ENCODE assay signal across 21 mouse cellular contexts in genomic region chr1:164019789-164020188, GRCm38 (mm10). TPM values are rescaled to one million over a fixed set of nuclear protein-coding genes. Genes with fewer than 3 reads are reported as not detected.
"Had no signal": no experiment of that assay in that cellular context is flagged by ENCODE, and none has a peak within 500 bp of the region (broad histone marks: within the 10 kb centered on the region; RNA-seq: fewer than 3 reads in every experiment).

No protein-coding gene starts in this region.

- H3K4me1 ChIP-seq: limb, embryonic 15.5 days; liver, embryonic 12.5 days; neural tube, embryonic 15.5 days; stomach, embryonic 15.5 days had no signal

- H3K4me2 ChIP-seq: limb, embryonic 15.5 days; liver, embryonic 12.5 days; lung, embryonic 14.5 days; midbrain, embryonic 12.5 days; neural tube, embryonic 15.5 days; stomach, embryonic 15.5 days had no signal

- H3K27ac ChIP-seq: kidney, postnatal 0 days; limb, embryonic 15.5 days; liver, embryonic 12.5 days; midbrain, embryonic 12.5 days; neural tube, embryonic 15.5 days; stomach, embryonic 15.5 days had no signal

- H3K4me3 ChIP-seq: limb, embryonic 15.5 days; liver, embryonic 12.5 days; midbrain, embryonic 12.5 days; neural tube, embryonic 15.5 days; stomach, embryonic 15.5 days had no signal

- H3K27me3 ChIP-seq: limb, embryonic 15.5 days; liver, embryonic 12.5 days; midbrain, embryonic 12.5 days; neural tube, embryonic 15.5 days; stomach, embryonic 15.5 days had no signal

- ATAC-seq: liver, embryonic 12.5 days had no signal

- H3K9ac ChIP-seq: limb, embryonic 15.5 days; liver, embryonic 12.5 days; lung, embryonic 14.5 days; midbrain, embryonic 12.5 days; neural tube, embryonic 15.5 days; stomach, embryonic 15.5 days had no signal

- H3K36me3 ChIP-seq: limb, embryonic 15.5 days; liver, embryonic 12.5 days; midbrain, embryonic 12.5 days; neural tube, embryonic 15.5 days; stomach, embryonic 15.5 days had no signal

- DNase-seq: kidney, postnatal 36 days; layer of hippocampus, adult 9-11 months; layer of hippocampus, postnatal 36 days; lung, embryonic 14.5 days; lung, postnatal 10 days; lung, postnatal 4 days; right cerebral cortex, postnatal 4 days; spleen, adult 18-20 months; thymus, adult 2 months; thymus, postnatal 25 days had no signal

- H3K9me3 ChIP-seq: limb, embryonic 15.5 days; liver, embryonic 12.5 days; midbrain, embryonic 12.5 days; neural tube, embryonic 15.5 days; stomach, embryonic 15.5 days had no signal

RNA-seq across cellular contexts. Expression of gene Sele, which starts 28.2 kb away (rescaled TPM):
- total RNA-seq: layer of hippocampus, adult 18-20 months; layer of hippocampus, postnatal 36 days; left cerebral cortex, postnatal 25 days; midbrain, postnatal 0 days had no signal
- polyA plus RNA-seq: limb, embryonic 11.5 days; liver, embryonic 12.5 days; lung, embryonic 14.5 days; midbrain, embryonic 12.5 days; midbrain, postnatal 0 days; neural tube, embryonic 15.5 days; stomach, embryonic 15.5 days had no signal

RNA-seq across cellular contexts. Expression of gene Sell, which starts 42.0 kb away (rescaled TPM):
- total RNA-seq: layer of hippocampus, adult 18-20 months; layer of hippocampus, postnatal 36 days; midbrain, postnatal 0 days had no signal
- polyA plus RNA-seq: limb, embryonic 11.5 days; midbrain, embryonic 12.5 days; midbrain, postnatal 0 days; neural tube, embryonic 11.5 days had no signal
